Mouse (Mus musculus) myocyte (in vitro differentiated cells): ENCODE measurements around the gene Lrrc55. TPM values are rescaled to one million over a fixed set of nuclear protein-coding genes. Genes with fewer than 3 reads are reported as not detected.

ENCODE experiments used
- H3K27me3 ChIP-seq: one replicate; pipeline ENCODE4 v1.6.1; 2011; ENCODE audit not compliant: control insufficient read depth, insufficient read depth, insufficient read length
- H3K36me3 ChIP-seq: one replicate; pipeline ENCODE4 v1.6.1; 2011; ENCODE audit not compliant: control insufficient read depth, insufficient read depth
- H3K4me2 ChIP-seq: one replicate; pipeline ENCODE4 v1.6.1; 2011; ENCODE audit warnings: low read depth, control low read depth
- H3K4me3 ChIP-seq: one replicate; pipeline ENCODE4 v1.5.1; 2011; ENCODE audit warnings: mild to moderate bottlenecking, control low read depth, moderate library complexity
- H3K79me2 ChIP-seq: one replicate; pipeline ENCODE4 v1.6.1; 2011; ENCODE audit not compliant: control insufficient read depth, insufficient read depth
- H3ac ChIP-seq: one replicate; pipeline ENCODE4 v1.6.1; 2011; ENCODE audit not compliant: control insufficient read depth, insufficient read length
- CEBPB ChIP-seq: IDR thresholded peaks from 2 replicates; pipeline ENCODE4 v1.6.1; 2011; ENCODE audit warnings: mild to moderate bottlenecking, moderate library complexity; ENCODE audit not compliant: poor library complexity, insufficient read depth, severe bottlenecking
- E2F4 ChIP-seq: IDR thresholded peaks from one replicate; pipeline ENCODE4 v1.6.1; 2011; ENCODE audit warnings: mild to moderate bottlenecking, control low read depth, moderate library complexity; ENCODE audit not compliant: insufficient read depth
- MAX ChIP-seq: IDR thresholded peaks from one replicate; pipeline ENCODE4 v1.6.1; 2011; ENCODE audit warnings: low read depth, mild to moderate bottlenecking, control low read depth
- MYOD1 ChIP-seq, 3 experiments: IDR thresholded peaks; one replicate each; pipeline ENCODE4 v1.6.1; 2011; ENCODE audit warnings: control low read depth in 2 of 3, low read depth in 2 of 3, mild to moderate bottlenecking in 2 of 3, moderate library complexity in 1 of 3; ENCODE audit not compliant: insufficient read length in 2 of 3, control insufficient read depth in 1 of 3
- MYOG ChIP-seq, 3 experiments: IDR thresholded peaks; one replicate each; pipeline ENCODE4 v1.6.1; 2011; ENCODE audit warnings: control low read depth in 2 of 3, low read depth in 2 of 3, mild to moderate bottlenecking in 2 of 3; ENCODE audit not compliant: insufficient read length in 2 of 3, control insufficient read depth in 1 of 3, insufficient read depth in 1 of 3
- POLR2A ChIP-seq: IDR thresholded peaks from one replicate; pipeline ENCODE4 v1.6.1; 2011; ENCODE audit warnings: low read depth, mild to moderate bottlenecking, control low read depth, moderate library complexity; ENCODE audit not compliant: insufficient read length
- POLR2AphosphoS2 ChIP-seq: IDR thresholded peaks from one replicate; pipeline ENCODE4 v1.6.1; 2011; ENCODE audit warnings: low read depth, control low read depth; ENCODE audit not compliant: insufficient read length
- REST ChIP-seq: IDR thresholded peaks from one replicate; pipeline ENCODE4 v1.6.1; 2011; ENCODE audit warnings: mild to moderate bottlenecking, control low read depth, moderate library complexity; ENCODE audit not compliant: insufficient read depth, insufficient read length
- SRF ChIP-seq: IDR thresholded peaks from one replicate; pipeline ENCODE4 v1.6.1; 2011; ENCODE audit warnings: low read depth; ENCODE audit not compliant: control insufficient read depth, insufficient read length
- TCF12 ChIP-seq: IDR thresholded peaks from one replicate; pipeline ENCODE4 v1.6.1; 2011; ENCODE audit warnings: mild to moderate bottlenecking, control low read depth; ENCODE audit not compliant: poor library complexity, insufficient read depth, severe bottlenecking
- TCF3 ChIP-seq: IDR thresholded peaks from one replicate; pipeline ENCODE4 v1.6.1; 2011; ENCODE audit warnings: low read depth, control low read depth; ENCODE audit not compliant: insufficient read length
- USF1 ChIP-seq: IDR thresholded peaks from one replicate; pipeline ENCODE4 v1.6.1; 2011; ENCODE audit warnings: low read depth, mild to moderate bottlenecking, control low read depth, moderate library complexity
- polyA plus RNA-seq: library from polyadenylated mRNA; unstranded; fragments of >200 nt; fragmentation: generic; extraction: Trizol; gene quantifications from one replicate; pipeline ENCODE4 v1.2.1, GENCODE M21; 2012; ENCODE audit warnings: missing spikeins

Lrrc55 gene
- polyA plus RNA-seq, 1 experiment, result 0.04 TPM

DNA sequence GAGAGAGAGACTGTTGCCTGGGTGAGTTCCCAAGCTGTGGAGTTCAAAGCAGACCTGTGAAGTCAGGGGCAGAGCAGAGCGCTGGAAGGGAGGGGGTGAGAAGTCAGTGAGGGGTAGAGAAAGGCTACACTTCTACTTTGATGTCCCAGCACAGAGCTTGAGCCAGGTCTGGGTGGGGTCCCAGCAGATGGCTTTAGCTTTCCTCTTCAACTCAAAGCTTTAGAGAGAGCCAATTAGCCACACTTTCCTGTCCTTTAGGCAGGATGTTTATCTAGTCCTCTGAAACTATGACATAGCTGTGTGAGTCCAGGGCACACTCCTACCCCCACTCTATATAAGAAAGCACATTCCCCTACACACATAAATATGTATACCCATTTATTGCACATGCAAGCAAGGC, 65.3 kb downstream of the Lrrc55 start:
- H3K79me2 ChIP-seq, result no peaks in the 10 kb centered on the region
- H3K27me3 ChIP-seq, result no peaks in the 10 kb centered on the region
- no peaks in the 10 kb centered on the region for H3K36me3 ChIP-seq
- no peak overlapping the region for H3K4me2 ChIP-seq
- H3K4me3 ChIP-seq, result no peak overlapping the region
- no peak overlapping the region for H3ac ChIP-seq
- TF ChIP-seq POLR2AphosphoS2 (no peak), POLR2A (no peak), CEBPB (no peak), E2F4 (no peak), SRF (no peak), TCF12 (no peak), TCF3 (no peak), USF1 (no peak), MYOG (IDR thresholded peaks at IDR 0.05; ENCODE audit: control insufficient read depth in 1 of 3, insufficient read depth in 1 of 3, insufficient read length in 2 of 3, low read depth in 2 of 3) (no peak), MAX (no peak), REST (no peak), MYOD1 (IDR thresholded peaks at IDR 0.05; ENCODE audit: control insufficient read depth in 1 of 3, insufficient read length in 2 of 3, low read depth in 2 of 3) (no peak)

DNA sequence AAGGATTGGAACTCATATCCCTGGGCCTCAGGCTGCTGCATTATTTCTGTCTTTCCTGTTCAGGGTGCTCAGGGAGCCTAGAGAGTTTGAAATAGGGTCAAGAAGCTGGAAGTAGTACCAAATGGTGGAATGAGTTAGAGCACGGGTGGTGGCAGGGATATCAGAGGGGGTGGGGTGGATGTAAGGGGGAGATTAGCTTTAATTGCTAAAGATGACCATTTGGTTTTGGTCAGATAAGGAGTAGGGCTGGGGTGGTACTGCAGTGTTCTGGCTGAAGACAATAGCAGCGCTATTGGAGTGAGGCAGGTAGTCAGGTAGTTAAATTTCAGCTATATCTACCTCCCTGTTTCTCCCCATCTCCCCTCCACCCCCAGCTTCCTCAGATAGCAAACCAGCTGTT, 65.8 kb downstream of the Lrrc55 start:
- Histone ChIP-seq H3ac (no peak overlapping the region), H3K4me3 (no peak overlapping the region), H3K27me3 (no peaks in the 10 kb centered on the region), H3K36me3 (no peaks in the 10 kb centered on the region), H3K79me2 (no peaks in the 10 kb centered on the region), H3K4me2 (no peak overlapping the region)
- no peak for TF ChIP-seq USF1
- no peak for TF ChIP-seq TCF12
- TF ChIP-seq MYOD1 (IDR thresholded peaks at IDR 0.05; ENCODE audit: control insufficient read depth in 1 of 3, insufficient read length in 2 of 3, low read depth in 2 of 3), result no peak
- TF ChIP-seq REST, result no peak
- no peak for TF ChIP-seq POLR2AphosphoS2
- no peak for TF ChIP-seq TCF3
- no peak for TF ChIP-seq POLR2A
- TF ChIP-seq SRF, result no peak
- TF ChIP-seq CEBPB, result no peak
- no peak for TF ChIP-seq MAX

DNA sequence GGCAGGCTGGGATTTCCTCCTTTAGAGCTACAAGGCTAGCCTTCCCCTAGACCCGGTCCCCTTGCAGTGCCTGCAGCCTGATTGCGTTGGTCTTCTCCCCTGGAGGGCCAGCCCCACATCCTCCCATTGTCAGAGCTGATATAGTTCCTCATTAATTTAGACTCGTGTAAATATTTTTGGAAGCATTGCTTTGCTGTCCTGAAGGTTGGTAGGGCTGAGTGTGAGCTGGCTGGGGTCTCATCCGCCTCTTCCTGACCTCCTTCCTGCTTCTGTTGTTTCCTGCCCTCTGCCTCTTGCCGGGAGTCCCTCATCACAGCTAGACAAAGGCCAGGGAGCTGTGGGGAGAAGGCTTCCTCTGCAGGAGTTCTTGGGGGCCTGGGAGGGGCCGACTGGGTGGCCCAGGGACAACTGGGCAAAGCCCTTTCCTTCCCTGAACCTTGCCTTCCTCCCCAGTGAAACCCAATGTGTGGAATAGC, 67.5 kb downstream of the Lrrc55 start:
- Histone ChIP-seq H3K79me2 (no peaks in the 10 kb centered on the region), H3ac (no peak overlapping the region), H3K4me3 (no peak overlapping the region), H3K36me3 (no peaks in the 10 kb centered on the region), H3K27me3 (no peaks in the 10 kb centered on the region), H3K4me2 (no peak overlapping the region)
- TF ChIP-seq TCF12, result no peak
- TF ChIP-seq MAX, result no peak
- no peak for TF ChIP-seq MYOG (IDR thresholded peaks at IDR 0.05; ENCODE audit: control insufficient read depth in 1 of 3, insufficient read depth in 1 of 3, insufficient read length in 2 of 3, low read depth in 2 of 3)
- no peak for TF ChIP-seq E2F4
- no peak for TF ChIP-seq POLR2AphosphoS2
- TF ChIP-seq TCF3, result no peak
- no peak for TF ChIP-seq POLR2A
- no peak for TF ChIP-seq REST
- TF ChIP-seq CEBPB, result no peak
- no peak for TF ChIP-seq SRF

DNA sequence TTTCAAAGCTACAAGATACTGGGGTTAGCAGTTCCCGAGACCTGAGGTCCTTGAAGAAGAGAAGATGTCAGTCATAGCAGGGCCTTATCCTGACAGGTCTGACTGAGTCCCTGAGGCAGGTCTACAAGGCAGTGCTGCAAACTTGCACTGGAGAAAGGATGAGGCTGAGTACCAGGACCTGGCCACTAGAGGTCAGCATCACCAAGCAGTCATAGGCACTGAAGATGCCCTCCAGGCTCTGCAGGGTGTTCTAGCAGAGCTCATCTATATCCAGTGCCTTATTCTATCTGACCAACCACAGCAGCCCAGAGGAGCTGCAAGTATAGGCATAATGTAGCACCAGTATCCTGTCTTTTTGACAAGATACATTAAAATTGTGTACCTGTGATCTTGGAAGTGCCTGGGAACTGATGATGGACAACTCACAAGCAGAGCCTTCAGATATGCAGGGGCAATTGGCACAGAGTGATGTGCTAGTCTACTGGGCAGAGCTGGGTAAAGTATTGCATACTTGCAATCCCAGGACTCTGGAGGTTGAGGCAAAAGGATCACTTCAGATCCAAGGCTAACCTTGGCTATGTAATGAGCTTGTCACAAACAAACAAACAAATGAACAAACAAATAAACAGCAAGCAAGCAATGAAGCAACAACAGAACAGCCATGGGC, 73.0 kb downstream of the Lrrc55 start:
- no peak for TF ChIP-seq TCF3
- TF ChIP-seq MYOD1 (IDR thresholded peaks at IDR 0.05; ENCODE audit: control insufficient read depth in 1 of 3, insufficient read length in 2 of 3, low read depth in 2 of 3), result no peak
- no peak for TF ChIP-seq MAX
- TF ChIP-seq MYOG (IDR thresholded peaks at IDR 0.05; ENCODE audit: control insufficient read depth in 1 of 3, insufficient read depth in 1 of 3, insufficient read length in 2 of 3, low read depth in 2 of 3), result no peak
- H3K27me3 ChIP-seq, result no peaks in the 10 kb centered on the region
- H3ac ChIP-seq, result no peak overlapping the region
- H3K36me3 ChIP-seq, result no peaks in the 10 kb centered on the region
- no peaks in the 10 kb centered on the region for H3K79me2 ChIP-seq
- H3K4me3 ChIP-seq, result no peak overlapping the region
- no peak overlapping the region for H3K4me2 ChIP-seq

DNA sequence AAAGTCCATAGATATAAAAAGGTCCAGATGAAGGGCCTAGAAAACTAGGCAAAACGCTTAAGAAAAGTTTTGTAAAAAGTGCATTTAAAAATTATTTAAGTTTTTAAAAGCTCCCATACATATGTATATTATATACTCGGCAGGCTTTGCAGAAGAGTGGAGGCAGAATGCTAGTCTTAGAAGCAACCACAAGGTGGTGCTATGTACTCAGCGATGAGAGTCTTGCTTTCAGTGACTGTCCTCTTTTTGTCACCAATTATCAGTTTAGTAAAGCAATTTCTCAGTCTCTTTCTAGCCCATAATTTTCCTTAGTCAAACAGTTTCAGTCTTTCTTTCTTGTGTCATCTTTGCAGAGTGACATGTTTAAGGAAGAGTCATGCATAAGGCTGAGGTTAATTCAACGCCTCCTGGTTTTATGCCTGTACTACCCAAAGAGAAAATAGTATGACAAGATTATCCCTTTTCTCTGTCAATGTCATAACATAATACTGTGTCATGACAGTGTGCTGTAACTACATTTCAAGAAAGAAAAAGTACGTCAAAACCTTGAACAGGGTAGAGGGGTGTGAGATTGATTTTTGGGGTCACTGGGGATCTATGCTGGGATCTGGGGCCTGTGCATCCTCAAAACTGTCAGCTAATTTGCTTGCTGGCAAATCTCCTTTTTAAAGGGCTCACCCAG, 73.7 kb downstream of the Lrrc55 start:
- Histone ChIP-seq H3K36me3 (no peaks in the 10 kb centered on the region), H3K27me3 (no peaks in the 10 kb centered on the region), H3ac (no peak overlapping the region), H3K4me2 (no peak overlapping the region), H3K79me2 (no peaks in the 10 kb centered on the region), H3K4me3 (no peak overlapping the region)
- TF ChIP-seq MAX (no peak), CEBPB (no peak), SRF (no peak), MYOD1 (IDR thresholded peaks at IDR 0.05; ENCODE audit: control insufficient read depth in 1 of 3, insufficient read length in 2 of 3, low read depth in 2 of 3) (no peak), USF1 (no peak), POLR2A (no peak), TCF12 (no peak), MYOG (IDR thresholded peaks at IDR 0.05; ENCODE audit: control insufficient read depth in 1 of 3, insufficient read depth in 1 of 3, insufficient read length in 2 of 3, low read depth in 2 of 3) (no peak), POLR2AphosphoS2 (no peak), REST (no peak), E2F4 (no peak)
